Mouse (Mus musculus) G1E (cell line): ENCODE results near the gene Drd2.

Experiments
- CTCF ChIP-seq: IDR thresholded peaks from 2 replicates; pipeline ENCODE4 v1.5.1; 2012; ENCODE audit warnings: low read depth, low read length, inconsistent platforms, mixed read lengths
- GATA2 ChIP-seq: IDR thresholded peaks from 2 replicates; pipeline ENCODE4 v1.6.1; 2012; ENCODE audit warnings: low read depth, low read length, inconsistent platforms, borderline replicate concordance
- POLR2AphosphoS5 ChIP-seq: IDR thresholded peaks from 2 replicates; pipeline ENCODE4 v1.6.1; 2012; ENCODE audit warnings: low read depth, low read length, inconsistent platforms; ENCODE audit not compliant: insufficient replicate concordance

- no peak for TF ChIP-seq CTCF
- TF ChIP-seq POLR2AphosphoS5, result no peak
- TF ChIP-seq GATA2, result no peak
Observed at GRCm38 (mm10) chr9:49425585-49425984, 85.2 kb downstream of the Drd2 start.
